15 mouse cellular contexts compared by ENCODE assay signal in genomic region chr5:29848091-29848490, GRCm38 (mm10).
"Had no signal": no experiment of that assay in that cellular context is flagged by ENCODE, and none has a peak within 500 bp of the region (broad histone marks: within the 10 kb centered on the region; RNA-seq: fewer than 3 reads in every experiment).

No protein-coding gene starts in this region.

- H3K27ac ChIP-seq: lung, embryonic 15.5 days; macrophage; midbrain, embryonic 13.5 days; midbrain, embryonic 15.5 days; neural tube, embryonic 12.5 days; stomach, embryonic 15.5 days; stomach, postnatal 0 days had no signal

- H3K4me3 ChIP-seq: lung, embryonic 15.5 days; megakaryocyte, embryonic 14.5 days; midbrain, embryonic 13.5 days; midbrain, embryonic 15.5 days; neural tube, embryonic 12.5 days; stomach, embryonic 15.5 days had no signal

- DNase-seq: lung, adult 2 months; lung, postnatal 14 days; lung, postnatal 36 days; right cerebral cortex, postnatal 14 days; thymus, adult 2 months; thymus, postnatal 25 days; thymus, postnatal 4 days had no signal

- H3K4me1 ChIP-seq: lung, embryonic 15.5 days; midbrain, embryonic 13.5 days; midbrain, embryonic 15.5 days; neural tube, embryonic 12.5 days; stomach, embryonic 15.5 days had no signal

- H3K27me3 ChIP-seq: lung, embryonic 15.5 days; megakaryocyte, embryonic 14.5 days; midbrain, embryonic 13.5 days; midbrain, embryonic 15.5 days; neural tube, embryonic 12.5 days; stomach, embryonic 15.5 days had no signal
